Mouse (Mus musculus): ENCODE measurements around the gene Il20rb. TPM values are rescaled to one million over a fixed set of nuclear protein-coding genes. Genes with fewer than 3 reads are reported as not detected.

The Il20rb gene
- polyA plus RNA-seq, 1 experiment from 2014 or later, result 0.58 TPM

DNA sequence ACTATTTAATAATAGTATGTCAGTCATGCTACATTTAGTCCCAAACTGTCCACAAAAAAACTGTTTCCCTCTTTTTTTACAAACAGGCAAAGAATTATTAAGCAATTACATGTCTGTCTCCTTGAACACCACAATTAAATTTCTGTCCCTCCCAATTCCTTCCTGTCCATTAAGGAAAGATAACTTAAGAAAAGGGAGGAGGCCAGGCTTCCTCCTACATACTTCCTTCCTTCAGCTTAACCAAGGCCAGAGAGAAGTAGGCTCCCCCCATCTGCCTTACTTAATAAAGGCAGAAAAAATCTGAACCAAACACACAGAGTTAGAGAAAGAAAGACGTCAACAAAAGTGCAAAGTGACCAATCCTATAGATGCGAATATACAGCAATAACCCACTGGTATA lies 21.0 kb upstream of the Il20rb start:
- no peaks in the 10 kb centered on the region for H3K9me3 ChIP-seq (ENCODE audit: control insufficient read depth, low read length)
- no peak for ATAC-seq (ENCODE audit: insufficient read depth, low FRiP score, low TSS enrichment)
- H3K4me1 ChIP-seq (ENCODE audit: control insufficient read depth, insufficient read depth, low read length), result no peaks in the 10 kb centered on the region
- no peaks in the 10 kb centered on the region for H3K27me3 ChIP-seq (ENCODE audit: control insufficient read depth, insufficient read depth, low read length)
- no peak overlapping the region for H3K4me3 ChIP-seq (ENCODE audit: low read depth, low read length)
- H3K9ac ChIP-seq (ENCODE audit: low read length), result no peak overlapping the region
- no peak overlapping the region for H3K4me2 ChIP-seq (ENCODE audit: low read depth)
- WGBS, result 82% methylated on average over 2 of the region's 2 CpGs
- DNase-seq (ENCODE audit: low spot score), result no peak
- no peaks in the 10 kb centered on the region for H3K36me3 ChIP-seq (ENCODE audit: control insufficient read depth, insufficient read depth, low read length)
- no peak overlapping the region for H3K27ac ChIP-seq (ENCODE audit: low read depth, low read length)

DNA sequence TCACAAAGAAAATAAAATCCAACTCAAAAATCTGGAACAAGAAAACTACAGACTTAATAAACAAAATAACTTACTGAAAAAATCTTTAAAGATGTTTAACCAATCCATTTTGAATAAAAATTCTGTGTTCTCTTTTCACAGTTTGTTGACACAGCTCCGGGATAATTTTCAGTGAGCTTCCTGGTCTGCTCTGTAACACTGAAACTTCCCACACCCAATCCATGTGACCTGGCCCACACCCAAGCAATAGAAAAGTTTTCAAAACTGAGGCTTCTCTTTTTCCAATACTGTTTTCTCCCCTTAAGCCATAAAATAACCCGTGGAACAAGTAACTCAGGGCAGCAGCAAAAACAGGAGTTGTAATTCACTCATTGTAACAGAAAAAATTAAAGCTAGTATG lies 20.1 kb upstream of the Il20rb start:
- 77% methylated on average over 2 of the region's 2 CpGs for WGBS
- no peak overlapping the region for H3K27ac ChIP-seq (ENCODE audit: low read depth, low read length)
- H3K4me3 ChIP-seq (ENCODE audit: low read depth, low read length), result no peak overlapping the region
- H3K27me3 ChIP-seq (ENCODE audit: control insufficient read depth, insufficient read depth, low read length), result no peaks in the 10 kb centered on the region
- H3K4me2 ChIP-seq (ENCODE audit: low read depth), result no peak overlapping the region
- DNase-seq (ENCODE audit: low spot score) (no peak), ATAC-seq (ENCODE audit: insufficient read depth, low FRiP score, low TSS enrichment) (no peak)
- H3K36me3 ChIP-seq (ENCODE audit: control insufficient read depth, insufficient read depth, low read length), result no peaks in the 10 kb centered on the region
- H3K4me1 ChIP-seq (ENCODE audit: control insufficient read depth, insufficient read depth, low read length), result no peaks in the 10 kb centered on the region
- no peak overlapping the region for H3K9ac ChIP-seq (ENCODE audit: low read length)
- H3K9me3 ChIP-seq (ENCODE audit: control insufficient read depth, low read length), result no peaks in the 10 kb centered on the region

DNA sequence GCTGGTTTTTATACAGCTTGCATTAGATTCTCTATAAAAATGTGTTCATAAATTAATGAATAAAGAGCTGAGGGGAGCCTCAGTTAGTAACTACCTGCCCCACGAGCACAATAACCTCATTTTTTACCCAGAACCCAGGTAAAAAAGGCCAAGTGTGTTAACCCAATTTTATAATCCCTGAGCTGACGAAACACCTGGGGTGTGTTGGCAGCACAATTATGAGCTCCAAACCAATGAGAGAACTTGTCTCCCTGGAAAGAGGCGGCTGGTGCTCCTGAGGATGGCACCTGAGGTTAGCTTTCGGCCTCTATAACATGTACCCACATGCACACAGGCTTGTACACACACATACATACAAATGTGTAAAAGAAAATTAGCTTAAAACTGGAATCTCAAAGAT lies 18.9 kb upstream of the Il20rb start:
- ATAC-seq (ENCODE audit: insufficient read depth, low FRiP score, low TSS enrichment), result no peak

DNA sequence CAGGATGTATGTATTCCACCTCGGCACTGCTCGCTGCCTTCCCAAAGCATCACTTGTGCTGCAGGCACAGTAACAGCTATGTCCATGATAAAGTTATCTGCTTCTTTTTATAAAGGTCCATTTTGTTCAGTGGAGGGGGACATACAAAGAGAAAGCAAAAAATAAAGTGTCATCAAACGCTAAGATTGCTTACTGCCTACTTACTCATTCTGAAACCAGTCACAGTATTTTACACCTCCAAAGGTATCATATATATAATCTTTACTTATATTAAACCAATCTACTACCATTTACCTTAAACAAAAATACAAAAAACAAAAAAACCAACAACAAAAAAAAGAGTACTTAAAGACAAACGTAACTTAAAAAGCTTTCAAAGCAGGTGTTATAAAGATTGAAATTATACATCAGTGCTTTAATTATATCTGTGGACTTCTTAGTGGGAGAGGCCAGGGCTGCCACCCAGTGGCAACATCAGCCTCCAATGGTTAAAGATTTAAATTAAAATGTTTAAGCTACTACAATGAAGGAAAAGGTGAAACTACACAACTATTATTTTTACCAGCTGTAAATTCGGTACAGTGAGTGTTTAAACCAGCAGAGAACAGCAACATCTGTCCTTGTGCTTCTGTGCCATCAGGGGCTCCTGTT lies 7.1 kb upstream of the Il20rb start:
- H3K27me3 ChIP-seq (ENCODE audit: control insufficient read depth, insufficient read depth, low read length), result no peaks in the 10 kb centered on the region
- H3K4me3 ChIP-seq (ENCODE audit: low read depth, low read length), result no peak overlapping the region
- no peaks in the 10 kb centered on the region for H3K4me1 ChIP-seq (ENCODE audit: control insufficient read depth, insufficient read depth, low read length)
- no peaks in the 10 kb centered on the region for H3K36me3 ChIP-seq (ENCODE audit: control insufficient read depth, insufficient read depth, low read length)
- ATAC-seq (ENCODE audit: insufficient read depth, low FRiP score, low TSS enrichment) (no peak), DNase-seq (ENCODE audit: low spot score) (no peak)
- WGBS, result 91% methylated on average over 5 of the region's 5 CpGs
- H3K9me3 ChIP-seq (ENCODE audit: control insufficient read depth, low read length), result no peaks in the 10 kb centered on the region
- no peak overlapping the region for H3K27ac ChIP-seq (ENCODE audit: low read depth, low read length)
- no peak overlapping the region for H3K4me2 ChIP-seq (ENCODE audit: low read depth)
- no peak overlapping the region for H3K9ac ChIP-seq (ENCODE audit: low read length)

More for the DNA sequence above, 18.9 kb upstream of the Il20rb start:
- no peak overlapping the region for H3K4me2 ChIP-seq (ENCODE audit: low read depth)
- DNase-seq (ENCODE audit: low spot score), result no peak
- H3K9ac ChIP-seq (ENCODE audit: low read length), result no peak overlapping the region
- no peak overlapping the region for H3K4me3 ChIP-seq (ENCODE audit: low read depth, low read length)
- WGBS, result 93% methylated on average over 4 of the region's 4 CpGs
- no peaks in the 10 kb centered on the region for H3K36me3 ChIP-seq (ENCODE audit: control insufficient read depth, insufficient read depth, low read length)
- no peaks in the 10 kb centered on the region for H3K9me3 ChIP-seq (ENCODE audit: control insufficient read depth, low read length)
- H3K4me1 ChIP-seq (ENCODE audit: control insufficient read depth, insufficient read depth, low read length), result no peaks in the 10 kb centered on the region
- H3K27ac ChIP-seq (ENCODE audit: low read depth, low read length), result no peak overlapping the region
- H3K27me3 ChIP-seq (ENCODE audit: control insufficient read depth, insufficient read depth, low read length), result no peaks in the 10 kb centered on the region

DNA sequence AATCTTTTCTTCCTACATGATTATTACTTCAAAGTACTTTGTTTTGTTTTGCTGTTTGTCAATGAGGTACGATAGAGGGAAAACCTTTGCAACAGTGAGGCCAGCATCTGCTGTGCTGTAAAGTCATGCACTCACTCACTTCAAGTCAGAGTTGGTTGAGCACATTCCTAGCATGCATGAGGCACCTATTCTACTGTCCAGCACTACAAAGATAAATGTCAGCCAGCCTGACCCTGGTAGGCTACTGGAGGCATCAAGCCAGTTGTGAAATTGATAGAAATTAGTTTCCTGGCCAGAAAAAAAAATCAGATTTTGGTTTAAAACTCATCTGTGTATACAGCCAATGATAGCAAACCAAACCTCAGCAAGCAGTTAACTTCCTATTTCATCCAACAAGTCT lies 4.8 kb upstream of the Il20rb start:
- Histone ChIP-seq H3K4me1 (ENCODE audit: control insufficient read depth, insufficient read depth, low read length) (no peaks in the 10 kb centered on the region), H3K4me2 (ENCODE audit: low read depth) (no peak overlapping the region), H3K4me3 (ENCODE audit: low read depth, low read length) (no peak overlapping the region), H3K27me3 (ENCODE audit: control insufficient read depth, insufficient read depth, low read length) (no peaks in the 10 kb centered on the region), H3K27ac (ENCODE audit: low read depth, low read length) (no peak overlapping the region), H3K9ac (ENCODE audit: low read length) (no peak overlapping the region), H3K36me3 (ENCODE audit: control insufficient read depth, insufficient read depth, low read length) (no peaks in the 10 kb centered on the region), H3K9me3 (ENCODE audit: control insufficient read depth, low read length) (no peaks in the 10 kb centered on the region)
- no peak for DNase-seq (ENCODE audit: low spot score)
- ATAC-seq (ENCODE audit: insufficient read depth, low FRiP score, low TSS enrichment), result no peak
- 90% methylated on average over 1 of the region's 1 CpGs for WGBS

DNA sequence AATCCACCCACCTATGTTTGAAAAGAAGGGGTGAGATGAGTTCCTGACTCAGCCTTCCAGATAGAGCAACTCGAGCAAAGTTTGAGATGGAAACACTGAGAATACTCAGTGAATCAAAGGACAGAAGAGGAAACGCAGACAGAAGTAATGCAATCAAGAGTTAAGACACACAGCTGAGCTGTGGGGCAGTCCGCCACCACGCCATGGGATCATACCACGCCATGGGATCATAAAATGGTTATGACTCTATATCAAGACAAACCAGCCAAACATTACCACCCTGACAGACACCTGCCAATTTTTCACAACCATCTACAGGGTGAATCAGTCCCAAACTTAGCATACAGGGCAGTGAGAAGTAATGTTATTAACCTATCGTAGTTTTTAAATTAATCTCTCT lies 2.4 kb upstream of the Il20rb start:
- Histone ChIP-seq H3K9me3 (ENCODE audit: control insufficient read depth, low read length) (no peaks in the 10 kb centered on the region), H3K4me3 (ENCODE audit: low read depth, low read length) (no peak overlapping the region), H3K36me3 (ENCODE audit: control insufficient read depth, insufficient read depth, low read length) (no peaks in the 10 kb centered on the region), H3K9ac (ENCODE audit: low read length) (no peak overlapping the region), H3K27ac (ENCODE audit: low read depth, low read length) (no peak overlapping the region), H3K4me1 (ENCODE audit: control insufficient read depth, insufficient read depth, low read length) (no peaks in the 10 kb centered on the region), H3K4me2 (ENCODE audit: low read depth) (no peak overlapping the region), H3K27me3 (ENCODE audit: control insufficient read depth, insufficient read depth, low read length) (no peaks in the 10 kb centered on the region)
- no peak for DNase-seq (ENCODE audit: low spot score)
- 98% methylated on average over 6 of the region's 6 CpGs for WGBS
- ATAC-seq (ENCODE audit: insufficient read depth, low FRiP score, low TSS enrichment), result no peak

DNA sequence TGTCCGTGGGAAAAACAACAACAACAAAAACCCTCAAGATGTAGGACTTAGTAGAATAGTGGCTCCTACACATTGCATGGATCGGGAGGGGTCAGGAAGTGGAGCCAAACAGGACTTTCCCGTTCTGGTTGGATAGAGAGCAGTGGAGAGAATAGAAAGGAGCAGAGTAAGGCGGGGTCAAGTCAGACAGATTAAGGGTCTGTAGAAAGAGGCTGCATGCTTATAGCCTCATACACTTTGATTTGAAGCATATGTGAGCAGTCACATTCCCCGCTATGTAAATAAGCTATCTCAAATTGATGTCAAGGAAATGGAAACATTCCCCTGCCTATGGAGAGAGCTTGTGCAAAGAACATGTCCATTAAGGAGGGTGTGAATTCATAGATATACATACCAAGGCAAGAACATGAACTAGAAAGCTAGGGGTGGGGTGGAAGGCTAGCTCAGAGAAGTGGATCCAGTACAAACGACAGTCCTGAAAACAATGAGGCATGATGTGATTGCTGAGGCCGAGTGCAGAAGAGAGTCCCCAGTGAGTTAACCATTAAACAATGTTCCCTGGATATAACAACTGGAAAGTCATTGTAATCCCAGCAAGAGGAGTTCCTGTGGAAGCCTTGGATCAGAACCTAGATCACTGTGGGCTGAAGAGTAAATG lies 1.6 kb upstream of the Il20rb start:
- H3K36me3 ChIP-seq (ENCODE audit: control insufficient read depth, insufficient read depth, low read length), result no peaks in the 10 kb centered on the region
- no peaks in the 10 kb centered on the region for H3K9me3 ChIP-seq (ENCODE audit: control insufficient read depth, low read length)
- no peak overlapping the region for H3K27ac ChIP-seq (ENCODE audit: low read depth, low read length)
- no peak for DNase-seq (ENCODE audit: low spot score)
- no peak overlapping the region for H3K4me2 ChIP-seq (ENCODE audit: low read depth)
- no peaks in the 10 kb centered on the region for H3K27me3 ChIP-seq (ENCODE audit: control insufficient read depth, insufficient read depth, low read length)
- WGBS, result 68% methylated on average over 7 of the region's 7 CpGs
- H3K4me1 ChIP-seq (ENCODE audit: control insufficient read depth, insufficient read depth, low read length), result no peaks in the 10 kb centered on the region
- ATAC-seq (ENCODE audit: insufficient read depth, low FRiP score, low TSS enrichment), result no peak
- H3K4me3 ChIP-seq (ENCODE audit: low read depth, low read length), result no peak overlapping the region
- no peak overlapping the region for H3K9ac ChIP-seq (ENCODE audit: low read length)

DNA sequence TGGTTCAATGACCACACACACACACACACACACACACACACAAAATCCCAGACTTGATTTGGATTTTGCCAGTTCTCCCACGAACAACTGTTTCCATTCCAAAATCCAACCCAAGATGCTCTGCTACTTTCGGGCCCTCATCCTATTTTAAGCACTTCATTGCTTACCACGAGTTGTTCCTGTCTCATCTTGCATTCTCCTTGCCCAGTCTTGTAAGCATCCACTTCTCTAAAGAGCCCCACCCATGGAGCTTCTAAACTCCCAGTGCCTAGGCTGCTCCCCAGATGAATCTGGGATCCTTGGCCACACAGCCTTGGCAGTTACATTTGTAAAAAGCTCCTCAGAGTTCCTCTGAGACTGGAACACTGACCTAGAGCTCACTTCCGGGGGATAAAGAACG lies 3.3 kb downstream of the Il20rb start:
- Histone ChIP-seq H3K9me3 (ENCODE audit: control insufficient read depth, low read length) (no peaks in the 10 kb centered on the region), H3K27ac (ENCODE audit: low read depth, low read length) (no peak overlapping the region), H3K4me2 (ENCODE audit: low read depth) (no peak overlapping the region), H3K4me1 (ENCODE audit: control insufficient read depth, insufficient read depth, low read length) (no peaks in the 10 kb centered on the region), H3K9ac (ENCODE audit: low read length) (no peak overlapping the region), H3K36me3 (ENCODE audit: control insufficient read depth, insufficient read depth, low read length) (no peaks in the 10 kb centered on the region; the same call in 1 of the 2 replicates), H3K27me3 (ENCODE audit: control insufficient read depth, insufficient read depth, low read length) (no peaks in the 10 kb centered on the region), H3K4me3 (ENCODE audit: low read depth, low read length) (no peak overlapping the region)
- DNase-seq (ENCODE audit: low spot score) (no peak), ATAC-seq (ENCODE audit: insufficient read depth, low FRiP score, low TSS enrichment) (no peak)
- 93% methylated on average over 5 of the region's 5 CpGs for WGBS

DNA sequence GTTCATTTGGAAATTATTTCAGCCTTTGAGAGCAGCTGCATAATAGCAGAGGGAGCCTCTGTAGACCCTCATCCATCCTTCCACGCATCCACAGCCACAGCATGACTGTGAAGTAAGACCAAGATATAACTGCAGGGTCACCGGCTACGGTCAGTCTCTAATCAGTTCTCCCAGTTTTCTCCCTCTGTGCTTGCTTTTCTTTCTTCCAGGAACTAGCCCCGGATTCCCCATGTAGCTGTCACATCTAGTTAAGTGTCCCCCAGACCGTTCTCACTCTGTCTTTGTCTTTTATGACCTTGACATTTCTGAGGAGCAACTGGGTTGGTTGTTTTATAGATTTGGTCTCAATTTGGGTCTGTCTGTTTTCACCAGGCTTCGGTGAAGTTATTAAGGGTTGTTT lies 5.0 kb downstream of the Il20rb start:
- no peaks in the 10 kb centered on the region for H3K4me1 ChIP-seq (ENCODE audit: control insufficient read depth, insufficient read depth, low read length)
- no peak for DNase-seq (ENCODE audit: low spot score)
- ATAC-seq (ENCODE audit: insufficient read depth, low FRiP score, low TSS enrichment), result no peak
- H3K9me3 ChIP-seq (ENCODE audit: control insufficient read depth, low read length), result no peaks in the 10 kb centered on the region
- no peak overlapping the region for H3K9ac ChIP-seq (ENCODE audit: low read length)
- H3K27ac ChIP-seq (ENCODE audit: low read depth, low read length), result no peak overlapping the region
- H3K36me3 ChIP-seq (ENCODE audit: control insufficient read depth, insufficient read depth, low read length), result no peaks in the 10 kb centered on the region; the same call in 1 of the 2 replicates
- no peak overlapping the region for H3K4me2 ChIP-seq (ENCODE audit: low read depth)
- WGBS, result 72% methylated on average over 6 of the region's 6 CpGs
- H3K4me3 ChIP-seq (ENCODE audit: low read depth, low read length), result no peak overlapping the region
- H3K27me3 ChIP-seq (ENCODE audit: control insufficient read depth, insufficient read depth, low read length), result no peaks in the 10 kb centered on the region
